Mouse (Mus musculus): ENCODE measurements around the gene Paf1. TPM values are rescaled to one million over a fixed set of nuclear protein-coding genes. Genes with fewer than 3 reads are reported as not detected.

Gene Paf1
- polyA plus RNA-seq, 1 experiment, result 78.0 TPM

DNA sequence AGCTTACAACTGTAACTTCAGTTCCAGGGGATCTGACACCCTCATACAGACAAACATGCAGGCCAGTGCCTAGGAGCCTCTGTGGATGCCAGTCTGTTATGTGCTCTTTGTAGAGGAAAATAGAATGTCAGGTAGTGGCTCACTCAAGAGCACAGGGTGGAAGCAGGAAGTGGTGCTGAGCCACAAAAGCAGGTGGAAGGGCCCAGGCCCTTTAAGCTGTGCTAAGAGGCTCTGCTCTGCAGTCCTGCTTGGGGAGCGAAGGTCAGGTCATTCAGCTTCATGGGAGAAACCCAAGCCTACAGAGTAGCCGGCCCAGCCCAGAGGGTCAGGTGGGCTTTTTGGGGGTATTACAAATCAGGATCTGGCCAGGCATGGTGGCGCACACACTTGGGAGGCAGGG, 37.5 kb upstream of the Paf1 start:
- H3K27me3 ChIP-seq (replicated peaks), result peaks cover 4% of the 10 kb centered on the region

DNA sequence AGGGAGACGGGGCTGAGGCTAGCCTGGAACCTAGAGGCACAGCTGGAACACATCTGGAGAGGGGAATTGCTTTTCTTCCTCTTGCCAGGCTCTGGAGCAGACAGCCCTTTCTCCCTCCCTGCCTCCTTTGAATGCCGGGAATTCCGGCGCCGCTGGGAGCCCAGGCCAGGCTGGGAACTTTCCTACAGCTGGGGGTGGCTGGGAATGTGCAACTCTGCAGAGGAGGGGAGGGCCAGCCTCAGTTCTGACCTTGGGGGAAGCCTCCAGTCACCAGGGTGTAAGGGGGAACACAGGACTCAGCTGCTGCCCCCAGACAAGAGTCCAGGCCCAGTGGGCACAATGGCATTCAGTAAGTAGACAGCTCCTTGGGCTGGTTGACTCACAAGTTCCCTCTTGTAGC, 35.8 kb upstream of the Paf1 start:
- Histone ChIP-seq H3K27me3 (replicated peaks) (peaks cover 12% of the 10 kb centered on the region), H3K4me1 (peaks cover 38% of the 10 kb centered on the region), H3K36me3 (replicated peaks; ENCODE audit: low read length) (peaks cover 58% of the 10 kb centered on the region), H3K9me3 (no peaks in the 10 kb centered on the region), H3K4me3 (replicated peaks) (no peak overlapping the region)
- TF ChIP-seq GATA1 (IDR thresholded peaks at IDR 0.05; ENCODE audit: borderline replicate concordance, low read length), result no peak
- TF ChIP-seq FLI1 (IDR thresholded peaks at IDR 0.05; ENCODE audit: low read length), result no peak

More for the DNA sequence above, 37.5 kb upstream of the Paf1 start:
- TF ChIP-seq GATA1 (IDR thresholded peaks at IDR 0.05; ENCODE audit: borderline replicate concordance, low read length) (no peak), FLI1 (IDR thresholded peaks at IDR 0.05; ENCODE audit: low read length) (no peak)
- Histone ChIP-seq H3K36me3 (replicated peaks; ENCODE audit: low read length) (peaks cover 48% of the 10 kb centered on the region), H3K4me1 (peaks cover 43% of the 10 kb centered on the region), H3K9me3 (no peaks in the 10 kb centered on the region), H3K4me3 (replicated peaks) (no peak overlapping the region)

DNA sequence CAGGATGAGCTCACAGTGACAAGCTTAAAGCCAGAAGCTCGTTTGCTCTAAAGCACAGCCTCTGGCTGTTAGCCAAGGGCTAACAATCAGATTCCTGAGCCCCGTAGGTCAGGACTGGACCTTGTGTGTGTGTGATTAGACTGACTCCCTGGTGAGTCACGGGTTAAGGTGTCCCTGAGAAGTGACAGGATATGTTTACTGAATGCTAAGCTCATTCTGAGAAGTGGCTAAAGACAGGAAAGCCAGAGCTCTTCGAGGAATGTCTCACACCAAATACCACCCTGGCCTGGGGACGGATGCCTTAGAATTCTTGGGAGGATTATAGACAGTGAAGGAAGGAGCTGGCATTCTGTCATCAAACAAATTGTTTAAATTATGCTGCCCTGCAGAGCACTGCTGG, 34.8 kb upstream of the Paf1 start:
- H3K36me3 ChIP-seq (replicated peaks; ENCODE audit: low read length), result peaks cover 57% of the 10 kb centered on the region
- peaks cover 19% of the 10 kb centered on the region for H3K27me3 ChIP-seq (replicated peaks)
- TF ChIP-seq FLI1 (IDR thresholded peaks at IDR 0.05; ENCODE audit: low read length) (no peak), GATA1 (IDR thresholded peaks at IDR 0.05; ENCODE audit: borderline replicate concordance, low read length) (no peak)
- peaks cover 35% of the 10 kb centered on the region for H3K4me1 ChIP-seq
- H3K4me3 ChIP-seq (replicated peaks), result no peak overlapping the region
- H3K9me3 ChIP-seq, result no peaks in the 10 kb centered on the region

DNA sequence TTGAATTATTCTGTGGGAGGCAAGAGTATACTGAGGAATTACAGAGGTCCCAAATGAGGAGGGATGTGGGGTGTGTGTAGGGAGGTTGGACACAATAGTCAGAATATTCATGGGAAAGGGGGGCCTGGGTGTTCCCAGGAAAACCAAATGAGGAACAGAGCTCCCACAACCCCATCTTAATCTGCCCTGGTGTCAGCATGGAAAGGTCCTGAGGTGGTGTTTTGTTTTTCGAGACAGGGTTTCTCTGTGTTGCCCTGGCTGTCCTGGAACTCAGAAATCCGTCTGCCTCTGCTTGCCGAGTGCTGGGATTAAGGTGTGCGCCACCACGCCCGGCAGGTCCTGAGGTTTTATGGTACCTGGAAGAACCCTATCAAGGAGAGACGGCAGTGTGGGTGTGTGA, 34.3 kb upstream of the Paf1 start:
- no peak for TF ChIP-seq FLI1 (IDR thresholded peaks at IDR 0.05; ENCODE audit: low read length)
- no peak for TF ChIP-seq GATA1 (IDR thresholded peaks at IDR 0.05; ENCODE audit: borderline replicate concordance, low read length)
- Histone ChIP-seq H3K4me3 (replicated peaks) (no peak overlapping the region), H3K4me1 (peaks cover 35% of the 10 kb centered on the region), H3K9me3 (no peaks in the 10 kb centered on the region), H3K36me3 (replicated peaks; ENCODE audit: low read length) (peaks cover 53% of the 10 kb centered on the region), H3K27me3 (replicated peaks) (peaks cover 19% of the 10 kb centered on the region)

DNA sequence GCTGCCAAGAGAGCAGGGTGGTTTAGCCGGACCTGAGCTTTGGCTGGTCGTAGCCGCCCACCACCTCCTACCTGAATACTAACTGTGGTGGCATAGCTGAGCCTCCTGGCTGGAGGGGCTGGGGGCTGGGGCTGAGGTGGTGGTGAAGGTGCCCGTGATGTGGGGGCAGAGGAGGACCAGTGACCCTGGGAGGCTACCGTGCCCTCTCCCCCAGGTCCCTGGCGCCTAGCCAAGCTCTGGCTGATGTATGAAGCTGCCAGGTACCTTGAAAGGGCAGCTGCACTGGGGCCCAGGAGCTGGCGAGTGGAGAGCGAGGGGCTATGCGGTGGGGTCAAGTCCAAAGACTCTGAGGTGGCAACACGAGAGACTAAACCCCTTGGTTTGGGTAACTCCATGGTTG, 32.9 kb upstream of the Paf1 start:
- no peaks in the 10 kb centered on the region for H3K9me3 ChIP-seq
- peaks cover 24% of the 10 kb centered on the region for H3K27me3 ChIP-seq (replicated peaks)
- no peak overlapping the region for H3K4me3 ChIP-seq (replicated peaks)
- peaks cover 50% of the 10 kb centered on the region for H3K36me3 ChIP-seq (replicated peaks; ENCODE audit: low read length)
- TF ChIP-seq GATA1 (IDR thresholded peaks at IDR 0.05; ENCODE audit: borderline replicate concordance, low read length) (no peak), FLI1 (IDR thresholded peaks at IDR 0.05; ENCODE audit: low read length) (no peak)
- H3K4me1 ChIP-seq, result peaks cover 34% of the 10 kb centered on the region

DNA sequence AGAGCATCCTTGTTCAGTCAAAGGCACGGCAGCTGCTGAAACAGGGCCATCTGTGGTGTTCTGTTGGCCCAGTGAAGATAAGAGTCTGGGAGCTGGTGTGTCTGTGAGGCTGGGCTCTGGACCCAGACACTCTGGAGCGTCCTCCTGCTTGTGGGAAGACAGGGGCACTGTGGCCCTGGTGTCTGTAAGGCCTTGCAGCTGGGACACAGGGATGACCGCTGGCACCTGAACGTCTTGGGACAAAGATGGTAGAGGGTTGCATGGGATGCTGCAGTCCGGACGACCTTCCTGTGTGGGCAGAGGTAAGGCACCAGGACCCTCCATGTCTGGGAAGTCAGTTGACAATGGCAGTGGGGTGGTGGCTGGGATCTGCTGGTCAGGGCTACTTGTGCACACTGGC, 32.5 kb upstream of the Paf1 start:
- TF ChIP-seq GATA1 (IDR thresholded peaks at IDR 0.05; ENCODE audit: borderline replicate concordance, low read length), result no peak
- no peak for TF ChIP-seq FLI1 (IDR thresholded peaks at IDR 0.05; ENCODE audit: low read length)
- Histone ChIP-seq H3K27me3 (replicated peaks) (peaks cover 29% of the 10 kb centered on the region), H3K4me3 (replicated peaks) (no peak overlapping the region), H3K9me3 (no peaks in the 10 kb centered on the region), H3K4me1 (peaks cover 34% of the 10 kb centered on the region), H3K36me3 (replicated peaks; ENCODE audit: low read length) (peaks cover 49% of the 10 kb centered on the region)

DNA sequence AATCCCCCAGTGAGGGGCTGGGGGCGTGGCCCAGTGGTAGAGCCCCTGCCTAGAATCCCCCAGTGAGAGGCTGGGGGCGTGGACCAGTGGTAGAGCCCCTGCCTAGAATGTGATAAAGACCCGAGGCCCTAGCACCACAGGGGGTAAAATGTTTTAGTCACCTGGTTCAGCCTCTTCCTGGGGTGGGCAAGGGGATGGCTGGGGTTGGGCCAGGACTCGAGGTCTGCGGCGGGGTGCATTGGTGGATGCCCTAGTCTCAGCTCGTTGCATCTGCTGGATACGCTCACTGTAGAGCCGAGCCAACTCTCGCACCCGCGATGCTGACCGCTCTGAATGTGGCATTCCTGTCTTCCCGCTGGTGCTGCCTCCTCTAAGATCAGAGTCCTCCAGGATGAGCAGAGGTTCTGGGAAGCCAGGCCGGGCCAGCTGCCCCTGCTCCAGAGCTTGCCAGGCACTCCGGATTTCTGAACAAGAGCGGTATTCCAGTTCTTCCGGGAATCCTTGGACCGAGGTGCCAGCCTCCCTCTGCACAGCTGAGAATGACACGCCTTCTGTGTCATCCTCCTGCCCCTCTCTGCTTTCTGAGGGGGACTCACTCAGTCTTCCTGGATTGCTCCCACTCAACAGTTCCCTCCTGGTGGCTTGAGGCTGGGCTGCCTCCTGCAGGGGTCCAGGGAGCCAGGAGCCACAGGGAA, 31.0 kb upstream of the Paf1 start:
- H3K9me3 ChIP-seq, result no peaks in the 10 kb centered on the region
- H3K4me3 ChIP-seq (replicated peaks), result no peak overlapping the region
- H3K27me3 ChIP-seq (replicated peaks), result peaks cover 34% of the 10 kb centered on the region
- TF ChIP-seq GATA1 (IDR thresholded peaks at IDR 0.05; ENCODE audit: borderline replicate concordance, low read length) (no peak), FLI1 (IDR thresholded peaks at IDR 0.05; ENCODE audit: low read length) (no peak)
- H3K4me1 ChIP-seq, result peaks cover 34% of the 10 kb centered on the region
- peaks cover 53% of the 10 kb centered on the region for H3K36me3 ChIP-seq (replicated peaks; ENCODE audit: low read length)

DNA sequence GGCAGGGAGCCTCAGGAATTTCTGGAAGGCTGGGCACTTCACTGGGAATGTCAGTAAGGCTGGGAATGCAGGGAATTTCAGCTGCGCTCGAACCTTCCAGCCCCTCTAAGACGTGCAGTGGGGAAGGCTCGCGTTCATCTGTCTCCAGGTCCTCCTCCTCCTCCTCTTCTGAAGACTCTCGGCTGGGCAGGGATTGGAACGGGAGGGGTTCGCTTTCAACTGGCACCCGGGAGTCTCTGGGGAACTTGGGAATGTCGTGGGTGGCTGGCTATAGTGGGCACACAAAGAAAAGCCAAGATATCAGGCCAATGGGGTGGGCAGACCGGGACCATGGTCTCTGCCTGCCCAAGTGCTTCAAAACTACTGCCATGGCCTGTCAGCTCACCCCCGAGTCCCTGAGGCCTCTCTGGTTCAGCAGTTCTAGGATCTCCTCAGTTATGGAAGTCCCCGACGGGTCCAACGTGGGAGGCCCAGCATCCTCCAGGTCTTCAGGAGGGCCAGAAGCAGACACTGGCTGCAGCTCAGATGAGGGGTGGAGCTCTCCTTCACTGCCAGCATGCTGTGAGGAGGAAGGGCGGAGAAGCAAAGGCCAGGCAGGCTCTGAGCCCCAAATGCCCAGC, 30.2 kb upstream of the Paf1 start:
- peaks cover 33% of the 10 kb centered on the region for H3K27me3 ChIP-seq (replicated peaks)
- H3K4me3 ChIP-seq (replicated peaks), result no peak overlapping the region
- H3K36me3 ChIP-seq (replicated peaks; ENCODE audit: low read length), result peaks cover 61% of the 10 kb centered on the region
- H3K9me3 ChIP-seq, result no peaks in the 10 kb centered on the region
- peaks cover 27% of the 10 kb centered on the region for H3K4me1 ChIP-seq
- no peak for TF ChIP-seq GATA1 (IDR thresholded peaks at IDR 0.05; ENCODE audit: borderline replicate concordance, low read length)
- TF ChIP-seq FLI1 (IDR thresholded peaks at IDR 0.05; ENCODE audit: low read length), result no peak

DNA sequence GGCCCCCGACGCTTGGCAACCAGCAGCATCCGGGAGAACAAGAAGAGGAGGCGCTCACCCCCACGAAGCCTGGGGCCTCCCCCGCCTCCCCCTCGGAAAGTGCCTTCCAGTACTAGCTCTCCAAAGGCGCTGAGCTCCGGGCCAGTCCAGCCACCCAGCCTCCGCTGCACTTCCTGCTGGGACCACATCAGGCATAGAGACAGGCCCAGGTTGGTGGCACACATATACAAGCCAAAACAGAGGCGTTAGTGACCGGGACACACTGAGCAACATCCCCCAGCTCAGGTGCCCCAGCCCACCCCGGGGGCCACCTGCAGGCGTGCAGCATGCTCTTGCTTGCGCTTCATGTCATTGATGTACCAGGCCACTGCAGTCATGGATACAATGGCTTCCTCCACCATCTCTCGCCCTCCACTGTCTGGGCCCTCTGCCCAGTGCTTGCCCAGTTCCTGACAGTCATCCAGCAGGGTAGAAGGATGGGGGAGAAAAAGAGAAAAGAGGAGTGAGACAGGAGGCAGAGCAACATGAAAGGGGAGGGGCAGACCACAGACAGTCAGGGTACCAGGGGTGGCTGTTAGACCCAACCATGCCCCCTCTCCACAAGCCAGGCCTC, 25.0 kb upstream of the Paf1 start:
- no peak overlapping the region for H3K4me3 ChIP-seq (replicated peaks)
- no peaks in the 10 kb centered on the region for H3K9me3 ChIP-seq
- peaks cover 52% of the 10 kb centered on the region for H3K36me3 ChIP-seq (replicated peaks; ENCODE audit: low read length)
- peaks cover 49% of the 10 kb centered on the region for H3K27me3 ChIP-seq (replicated peaks)
- TF ChIP-seq GATA1 (IDR thresholded peaks at IDR 0.05; ENCODE audit: borderline replicate concordance, low read length) (no peak), FLI1 (IDR thresholded peaks at IDR 0.05; ENCODE audit: low read length) (no peak)
- peaks cover 42% of the 10 kb centered on the region for H3K4me1 ChIP-seq

Data from megakaryocyte, embryonic 14.5 days (primary cell).